Mouse (Mus musculus) cortical plate, adult 2 months (tissue): ENCODE measurements around the gene Gpatch11. TPM values are rescaled to one million over a fixed set of nuclear protein-coding genes. Genes with fewer than 3 reads are reported as not detected.

ENCODE experiments used
- H3K27ac ChIP-seq: fragments of 200-500 bp; 2 replicates; pipeline ENCODE4 v1.5.1; 2012; ENCODE audit warnings: low read length, control low read depth, inconsistent platforms; ENCODE audit not compliant: insufficient read depth
- H3K4me1 ChIP-seq: fragments of 200-500 bp; 2 replicates; pipeline ENCODE4 v1.6.1; 2011; ENCODE audit warnings: low read length; ENCODE audit not compliant: control insufficient read depth, insufficient read depth
- H3K4me3 ChIP-seq: fragments of 200-500 bp; 2 replicates; pipeline ENCODE4 v1.5.1; 2011; ENCODE audit warnings: mild to moderate bottlenecking, low read length, control low read depth; ENCODE audit not compliant: insufficient read depth
- CTCF ChIP-seq: fragments of 200-500 bp; IDR thresholded peaks from 2 replicates; pipeline ENCODE4 v1.5.1; 2011; ENCODE audit warnings: mild to moderate bottlenecking, control low read depth, low read length; ENCODE audit not compliant: insufficient read depth; ENCODE audit errors: extremely low read depth
- POLR2A ChIP-seq: fragments of 200-500 bp; IDR thresholded peaks from 2 replicates; pipeline ENCODE4 v1.6.1; 2011; ENCODE audit warnings: mild to moderate bottlenecking, low read length, control low read depth; ENCODE audit not compliant: insufficient read depth; ENCODE audit errors: extremely low read depth
- polyA plus RNA-seq: library from polyadenylated mRNA; depleted of rRNA; stranded (reverse); fragments of >200 nt; gene quantifications from 2 replicates; pipeline ENCODE4 v1.2.3, GENCODE M21; 2012; rRNA removed

The Gpatch11 gene
- polyA plus RNA-seq, 1 experiment = 27.1 TPM

GRCm38 (mm10) chr17:78888554-78888953 is 53.2 kb downstream of the Gpatch11 start:
- TF ChIP-seq CTCF (no peak), POLR2A (no peak)
- Histone ChIP-seq H3K4me3 (no peak overlapping the region), H3K27ac (no peak overlapping the region), H3K4me1 (no peaks in the 10 kb centered on the region)

DNA sequence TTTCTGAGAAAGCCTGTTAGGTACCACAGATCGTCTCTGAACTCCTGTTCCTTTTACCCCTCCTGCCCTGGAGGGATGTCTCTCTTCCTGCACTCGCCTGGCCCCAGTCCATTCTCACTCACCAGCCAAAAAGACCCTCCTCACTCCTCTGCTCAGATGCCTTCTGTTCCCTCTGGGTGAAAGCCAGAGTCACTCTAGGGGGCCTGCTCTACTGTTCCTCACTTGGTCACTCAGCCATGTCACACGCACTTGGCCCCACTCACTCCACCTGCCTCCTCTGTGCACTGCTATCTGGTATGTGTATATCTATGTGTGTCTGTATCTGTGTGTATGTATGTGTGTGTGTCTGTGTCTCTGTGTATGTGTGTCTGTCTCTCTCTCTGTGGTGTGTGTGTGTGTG is 53.8 kb downstream of the Gpatch11 start:
- no peak overlapping the region for H3K27ac ChIP-seq
- H3K4me1 ChIP-seq = no peaks in the 10 kb centered on the region
- TF ChIP-seq POLR2A = no peak
- no peak for TF ChIP-seq CTCF
- no peak overlapping the region for H3K4me3 ChIP-seq

GRCm38 (mm10) chr17:78891020-78891419 is 55.7 kb downstream of the Gpatch11 start:
- no peak overlapping the region for H3K27ac ChIP-seq
- TF ChIP-seq CTCF (no peak), POLR2A (no peak)
- no peak overlapping the region for H3K4me3 ChIP-seq
- peaks cover 2% of the 10 kb centered on the region; the same call in 1 of the 2 replicates for H3K4me1 ChIP-seq

GRCm38 (mm10) chr17:78894991-78895390 is 59.6 kb downstream of the Gpatch11 start:
- Histone ChIP-seq H3K4me3 (no peak overlapping the region), H3K27ac (no peak overlapping the region), H3K4me1 (peaks cover 2% of the 10 kb centered on the region; the same call in 1 of the 2 replicates)
- no peak for TF ChIP-seq CTCF
- no peak for TF ChIP-seq POLR2A

DNA sequence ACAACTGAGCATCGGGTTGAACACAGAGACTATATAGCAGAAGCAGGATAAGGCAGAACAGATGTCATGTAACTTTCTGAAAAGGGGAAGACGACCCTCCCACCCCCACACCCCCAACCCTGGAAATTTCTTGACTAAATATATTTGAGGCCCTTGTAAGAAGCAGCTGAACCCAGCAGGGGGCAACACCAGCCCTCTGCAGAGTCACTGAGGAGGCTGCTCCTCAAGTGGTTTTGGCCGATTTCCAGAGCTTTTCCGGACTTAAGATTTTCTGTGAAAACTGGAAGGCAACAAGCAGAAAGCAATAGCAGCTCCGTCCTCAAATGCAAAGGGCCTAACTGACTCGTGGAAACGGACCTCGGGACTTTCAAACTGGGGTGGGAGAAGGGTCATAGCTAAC is 60.0 kb downstream of the Gpatch11 start:
- Histone ChIP-seq H3K4me1 (peaks cover 2% of the 10 kb centered on the region; the same call in 1 of the 2 replicates), H3K27ac (no peak overlapping the region), H3K4me3 (0 out of 2 replicates have a peak overlapping the region, but pooled peaks have one; percentile 26)
- TF ChIP-seq POLR2A (no peak), CTCF (peak; percentile 31; the same call in 1 of the 2 replicates)

Other genes starting within 250 kb of the Gpatch11 start
- 22.3 and 29.5 TPM in 2 replicates for gene Strn, start 98.4 kb upstream of the Gpatch11 start, polyA plus RNA-seq
- gene Heatr5b, start 203 bp upstream of the Gpatch11 start, polyA plus RNA-seq = 28.1 and 30.5 TPM in 2 replicates
- 2.4 and 2.9 TPM in 2 replicates for gene Eif2ak2, start 47.0 kb downstream of the Gpatch11 start, polyA plus RNA-seq
- gene Sult6b1, start 71.4 kb downstream of the Gpatch11 start, polyA plus RNA-seq = 0.19 TPM in 1 of 2 replicates, not detected in the other
- gene Cebpzos, start 80.9 kb downstream of the Gpatch11 start, polyA plus RNA-seq = 41.0 and 41.7 TPM in 2 replicates
- 20.8 and 22.2 TPM in 2 replicates for gene Cebpz, start 101.5 kb downstream of the Gpatch11 start, polyA plus RNA-seq
- 50.6 and 58.1 TPM in 2 replicates for gene Ndufaf7, start 101.6 kb downstream of the Gpatch11 start, polyA plus RNA-seq
- gene Prkd3, start 185.2 kb downstream of the Gpatch11 start, polyA plus RNA-seq = 10.6 and 12.3 TPM in 2 replicates
- 10.5 and 12.0 TPM in 2 replicates for gene Qpct, start 216.3 kb downstream of the Gpatch11 start, polyA plus RNA-seq